Mouse (Mus musculus): Measurements from ENCODE around the gene Fam129b.

DNA sequence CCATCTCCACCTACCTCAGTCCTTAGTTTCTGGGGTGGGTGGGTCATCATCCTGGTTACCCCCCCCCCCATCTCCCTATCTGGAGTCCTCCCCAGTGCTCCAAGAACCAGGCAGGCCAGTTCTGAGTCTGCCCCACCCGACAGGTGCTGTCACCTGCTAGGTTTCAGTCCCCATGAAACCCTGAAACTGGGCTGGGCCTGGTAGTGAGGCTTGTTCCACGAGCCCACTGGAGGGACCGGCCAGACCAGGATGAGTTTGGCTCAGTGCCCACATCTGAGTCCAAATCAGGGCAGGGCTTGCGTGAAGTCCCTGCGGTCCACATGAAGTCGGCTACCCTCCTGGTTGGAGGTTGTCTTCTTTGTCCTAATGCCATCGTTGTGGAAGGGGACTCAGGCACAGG, 23.1 kb downstream of the Fam129b start:
- no peak for TF ChIP-seq CTCF (IDR thresholded peaks at IDR 0.05; ENCODE audit: borderline replicate concordance, insufficient read depth, low read length)
- no peak for TF ChIP-seq POLR2A (IDR thresholded peaks at IDR 0.05; ENCODE audit: low read depth, low read length)
